Mouse (Mus musculus): ENCODE results near the gene Ttll1.

DNA sequence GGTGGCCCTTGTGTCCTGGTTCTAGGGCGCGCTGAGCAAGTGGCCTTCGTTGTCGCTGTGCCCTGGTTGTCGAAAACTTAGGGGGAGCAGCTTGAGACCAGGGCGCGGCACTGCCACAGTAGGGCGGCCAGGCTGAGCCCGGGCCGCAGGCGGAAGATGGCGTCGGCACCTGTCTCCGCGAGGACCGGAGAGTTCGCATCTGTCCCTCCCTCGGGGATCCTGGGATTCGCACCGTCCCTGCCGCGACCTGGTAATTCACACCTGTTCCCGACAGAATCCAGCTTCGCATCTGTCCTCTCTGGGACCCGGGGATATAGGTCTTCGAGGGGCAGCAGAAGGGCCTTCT is 16.4 kb upstream of the Ttll1 start:
- no peak for TF ChIP-seq CTCF (IDR thresholded peaks at IDR 0.05; ENCODE audit: low read depth)
- no peak for TF ChIP-seq EP300 (optimal IDR thresholded peaks at IDR 0.05)

Measured in stomach, postnatal 0 days (tissue).